Mouse (Mus musculus): ENCODE data around the gene Tnk1.

DNA sequence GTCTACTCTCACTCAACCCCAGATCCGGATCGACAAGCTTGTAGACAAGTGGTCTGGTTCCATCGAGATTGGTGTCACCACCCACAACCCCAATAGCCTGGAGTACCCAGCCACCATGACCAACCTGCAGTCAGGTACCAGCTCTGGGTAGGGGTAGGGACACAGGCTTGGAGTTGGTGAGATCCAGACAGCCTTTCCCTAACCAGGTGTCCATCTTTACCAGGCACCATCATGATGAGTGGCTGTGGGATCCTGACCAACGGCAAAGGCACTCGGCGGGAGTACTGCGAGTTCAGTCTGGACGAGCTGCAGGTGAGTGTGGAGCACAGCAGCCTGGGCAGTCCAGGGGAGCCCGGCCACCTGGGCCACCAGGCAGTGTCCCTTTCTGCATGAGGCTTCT, 45.8 kb upstream of the Tnk1 start:
- TF ChIP-seq CTCF (IDR thresholded peaks at IDR 0.05; ENCODE audit: extremely low read depth, insufficient read depth, insufficient read length, insufficient replicate concordance) (no peak), POLR2A (IDR thresholded peaks at IDR 0.05; ENCODE audit: low read depth, low read length) (no peak)
